Mouse (Mus musculus) layer of hippocampus, postnatal 14 days (tissue): Measurements from ENCODE around the gene Park7. TPM values are rescaled to one million over a fixed set of nuclear protein-coding genes. Genes with fewer than 3 reads are reported as not detected.

Experiments used
- DNase-seq, 2 experiments: peaks; one replicate each; pipeline ENCODE4 v3.0.0; 2021 to 2022; ENCODE audit warnings: low spot score in 2 of 2, mixed read lengths in 1 of 2
- total RNA-seq, 2 experiments: library from RNA; stranded (reverse); gene quantifications; 2 replicates each; pipeline ENCODE4 v1.2.3; 2021

The Park7 gene
- total RNA-seq, 2 experiments from 2014 or later, result 240 to 248 TPM

DNA sequence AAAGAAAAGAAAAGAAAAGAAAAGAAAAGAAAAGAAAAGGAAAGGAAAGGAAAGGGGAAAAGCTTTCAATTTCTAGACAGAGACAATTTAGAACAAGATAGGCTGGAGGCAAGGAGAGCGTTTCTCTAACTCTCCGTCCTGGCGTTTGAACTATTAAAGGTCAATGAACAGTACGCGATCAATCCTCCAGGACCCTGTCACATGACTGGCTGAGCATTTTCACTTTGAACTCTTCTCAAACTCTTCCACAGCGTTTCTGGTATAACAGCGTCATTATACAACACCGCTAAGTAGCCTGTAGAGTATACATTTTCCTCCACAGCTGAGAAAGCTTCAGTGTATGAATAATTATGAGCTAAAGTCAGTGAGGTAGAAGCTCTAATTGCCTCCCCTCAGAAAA, 62.2 kb downstream of the Park7 start:
- no peak for DNase-seq

DNA sequence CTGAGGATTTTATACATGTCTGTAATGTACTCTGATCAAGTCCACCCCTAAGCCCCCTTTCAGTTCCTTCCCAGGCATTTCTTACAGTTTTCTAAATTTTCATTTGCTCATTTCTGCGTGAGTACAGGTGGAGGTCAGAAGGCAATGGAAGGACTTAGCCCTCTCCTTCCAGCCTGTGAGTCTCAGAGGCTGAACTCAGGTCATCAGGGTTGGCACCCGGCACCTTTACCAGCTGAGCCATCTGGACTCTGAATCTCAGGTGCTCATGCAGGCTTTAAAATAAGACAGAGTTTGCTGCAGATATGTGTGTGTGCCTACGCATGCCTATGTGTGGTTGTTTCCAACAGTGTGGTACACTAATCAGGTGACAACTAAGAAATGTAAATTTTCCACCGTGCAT, 63.3 kb downstream of the Park7 start:
- no peak for DNase-seq

DNA sequence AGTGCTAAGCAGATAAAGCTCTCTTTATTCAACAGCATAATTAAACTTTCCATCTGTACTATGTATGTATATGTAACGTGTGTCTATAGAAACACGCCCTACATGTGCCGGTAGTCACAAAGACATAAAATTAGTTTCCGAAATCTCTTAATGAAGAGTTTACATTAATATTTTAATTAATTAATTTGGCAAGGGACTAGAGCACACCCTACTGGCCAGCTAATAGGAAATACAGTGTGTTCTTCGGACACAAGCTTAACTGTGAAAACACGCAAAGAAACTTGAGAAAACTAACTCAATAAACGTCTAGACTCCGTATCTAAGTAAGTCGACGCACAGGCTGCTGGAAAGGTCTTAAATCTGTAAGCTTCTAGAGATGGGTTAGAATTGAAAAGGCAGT, 64.3 kb downstream of the Park7 start:
- no peak for DNase-seq

Other genes with a start within 250 kb of the Park7 start
- gene Errfi1, start 60.5 kb downstream of the Park7 start, total RNA-seq, result 10 to 100 TPM; 37.1 to 38.4 TPM
- under 1 TPM; 0.37 to 0.52 TPM for gene Tnfrsf9, start 125 bp upstream of the Park7 start, total RNA-seq
- gene Uts2, start 82.7 kb upstream of the Park7 start, total RNA-seq, result not detected
- gene Per3, start 130.2 kb upstream of the Park7 start, total RNA-seq, result 10 to 100 TPM; 18.7 to 18.9 TPM
- gene Vamp3, start 143.5 kb upstream of the Park7 start, total RNA-seq, result 10 to 100 TPM; 38.7 to 40.6 TPM
- gene Gm13090, start 175.1 kb upstream of the Park7 start, total RNA-seq, result not detected